Mouse (Mus musculus): ENCODE results near the gene Rnf208. TPM values are rescaled to one million over a fixed set of nuclear protein-coding genes. Genes with fewer than 3 reads are reported as not detected.
A peak's percentile ranks its signal among the peaks of the same experiment; 100 is the strongest.

Rnf208 gene
- polyA plus RNA-seq, 1 experiment from 2014 or later, result 176 TPM

DNA sequence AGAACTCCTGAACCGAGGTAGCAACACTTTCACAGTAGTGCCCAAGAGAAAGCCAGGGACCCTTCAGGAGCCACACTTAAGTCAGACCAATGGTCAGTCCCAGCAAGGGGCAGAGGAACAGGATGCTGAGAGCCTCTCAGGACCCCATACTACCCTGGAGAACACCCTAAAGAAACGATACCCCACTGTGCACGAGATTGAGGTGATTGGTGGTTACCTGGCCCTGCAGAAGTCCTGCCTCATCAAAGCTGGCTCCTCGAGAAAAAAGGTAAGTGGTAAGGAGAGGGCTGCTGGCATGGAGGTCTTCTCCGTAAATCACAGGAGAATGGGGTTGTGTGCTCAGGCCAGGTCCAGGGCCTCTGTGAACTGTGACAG, 22.2 kb downstream of the Rnf208 start:
- peaks cover under 1% of the 10 kb centered on the region; the same call in 1 of the 2 replicates for H3K36me3 ChIP-seq (ENCODE audit: control insufficient read depth, insufficient read depth, low read length)
- H3K9ac ChIP-seq (ENCODE audit: low read depth, low read length), result peak overlapping the region; percentile 81; the same call in 1 of the 2 replicates
- no peak overlapping the region for H3K27ac ChIP-seq (ENCODE audit: low read length)
- 76% methylated on average over 5 of the region's 5 CpGs for WGBS
- peak overlapping the region; percentile 100 for H3K4me2 ChIP-seq (ENCODE audit: low read length)
- H3K4me1 ChIP-seq (ENCODE audit: control insufficient read depth, insufficient read depth, low read length), result peaks cover 50% of the 10 kb centered on the region
- peaks cover 6% of the 10 kb centered on the region for H3K27me3 ChIP-seq (ENCODE audit: control insufficient read depth, insufficient read depth, low read depth, low read length)
- peak overlapping the region; percentile 85; the same call in 1 of the 2 replicates for H3K4me3 ChIP-seq (ENCODE audit: low read depth, low read length)
- H3K9me3 ChIP-seq (replicated peaks; ENCODE audit: control insufficient read depth, low read length, poor library complexity, severe bottlenecking), result no peaks in the 10 kb centered on the region
- ATAC-seq, result no peak

- peaks cover 50% of the 10 kb centered on the region for H3K4me1 ChIP-seq (ENCODE audit: control insufficient read depth, insufficient read depth, low read length)
- WGBS, result 67% methylated on average over 3 of the region's 3 CpGs
- H3K9ac ChIP-seq (ENCODE audit: low read depth, low read length), result peak overlapping the region; percentile 15; the same call in 1 of the 2 replicates
- peaks cover 6% of the 10 kb centered on the region for H3K27me3 ChIP-seq (ENCODE audit: control insufficient read depth, insufficient read depth, low read depth, low read length)
- H3K4me3 ChIP-seq (ENCODE audit: low read depth, low read length), result no peak overlapping the region
- ATAC-seq, result no peak
- no peak overlapping the region for H3K27ac ChIP-seq (ENCODE audit: low read length)
- H3K36me3 ChIP-seq (ENCODE audit: control insufficient read depth, insufficient read depth, low read length), result peaks cover 2% of the 10 kb centered on the region; the same call in 1 of the 2 replicates
- H3K9me3 ChIP-seq (replicated peaks; ENCODE audit: control insufficient read depth, low read length, poor library complexity, severe bottlenecking), result no peaks in the 10 kb centered on the region
- peak overlapping the region; percentile 100 for H3K4me2 ChIP-seq (ENCODE audit: low read length)
These were observed 22.8 kb downstream of the Rnf208 start for GRCm38 (mm10) chr2:25264851-25265250.

GRCm38 (mm10) chr2:25265897-25266656, 24.0 kb downstream of the Rnf208 start:
- 0 out of 2 replicates have a peak overlapping the region, but pooled peaks have one; percentile 0 for H3K4me3 ChIP-seq (ENCODE audit: low read depth, low read length)
- H3K27me3 ChIP-seq (ENCODE audit: control insufficient read depth, insufficient read depth, low read depth, low read length), result peaks cover 6% of the 10 kb centered on the region
- H3K9me3 ChIP-seq (replicated peaks; ENCODE audit: control insufficient read depth, low read length, poor library complexity, severe bottlenecking), result no peaks in the 10 kb centered on the region
- peaks cover 57% of the 10 kb centered on the region for H3K4me1 ChIP-seq (ENCODE audit: control insufficient read depth, insufficient read depth, low read length)
- ATAC-seq, result no peak
- H3K4me2 ChIP-seq (ENCODE audit: low read length), result peak overlapping the region; percentile 100
- peak overlapping the region; percentile 39 for H3K9ac ChIP-seq (ENCODE audit: low read depth, low read length)
- WGBS, result 61% methylated on average over 6 of the region's 6 CpGs
- peaks cover 5% of the 10 kb centered on the region; the same call in 1 of the 2 replicates for H3K36me3 ChIP-seq (ENCODE audit: control insufficient read depth, insufficient read depth, low read length)
- H3K27ac ChIP-seq (ENCODE audit: low read length), result no peak overlapping the region

DNA sequence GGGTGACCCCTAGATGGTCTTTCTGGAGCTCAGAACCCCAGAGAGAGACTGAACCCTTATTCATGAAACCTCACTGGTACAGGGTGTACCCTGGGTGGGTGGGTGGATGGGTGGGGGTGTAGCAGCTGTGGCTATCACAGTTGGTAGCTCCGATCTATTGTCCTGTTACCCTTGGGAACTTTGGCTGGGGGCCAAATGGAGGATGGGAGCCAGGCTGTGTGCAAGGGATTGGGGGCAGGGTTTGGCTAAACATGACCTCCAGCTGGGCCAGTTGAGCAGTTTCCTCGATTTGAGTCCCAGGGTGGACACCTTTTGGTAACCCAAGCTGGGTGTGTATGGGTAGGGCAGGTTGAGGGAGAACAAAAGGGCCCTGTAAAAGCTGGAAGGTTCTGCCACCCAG, 24.7 kb downstream of the Rnf208 start:
- no peaks in the 10 kb centered on the region for H3K9me3 ChIP-seq (replicated peaks; ENCODE audit: control insufficient read depth, low read length, poor library complexity, severe bottlenecking)
- peaks cover 62% of the 10 kb centered on the region for H3K4me1 ChIP-seq (ENCODE audit: control insufficient read depth, insufficient read depth, low read length)
- no peak overlapping the region for H3K4me3 ChIP-seq (ENCODE audit: low read depth, low read length)
- H3K27ac ChIP-seq (ENCODE audit: low read length), result no peak overlapping the region
- H3K36me3 ChIP-seq (ENCODE audit: control insufficient read depth, insufficient read depth, low read length), result peaks cover 5% of the 10 kb centered on the region; the same call in 1 of the 2 replicates
- WGBS, result 24% methylated on average over 2 of the region's 2 CpGs
- peak overlapping the region; percentile 21; the same call in 1 of the 2 replicates for H3K4me2 ChIP-seq (ENCODE audit: low read length)
- H3K9ac ChIP-seq (ENCODE audit: low read depth, low read length), result peak overlapping the region; percentile 39; the same call in 1 of the 2 replicates
- peaks cover 6% of the 10 kb centered on the region for H3K27me3 ChIP-seq (ENCODE audit: control insufficient read depth, insufficient read depth, low read depth, low read length)
- no peak for ATAC-seq

GRCm38 (mm10) chr2:25267241-25267640, 25.2 kb downstream of the Rnf208 start:
- peaks cover 5% of the 10 kb centered on the region; the same call in 1 of the 2 replicates for H3K36me3 ChIP-seq (ENCODE audit: control insufficient read depth, insufficient read depth, low read length)
- no peaks in the 10 kb centered on the region for H3K9me3 ChIP-seq (replicated peaks; ENCODE audit: control insufficient read depth, low read length, poor library complexity, severe bottlenecking)
- no peak overlapping the region for H3K27ac ChIP-seq (ENCODE audit: low read length)
- no peak overlapping the region for H3K4me3 ChIP-seq (ENCODE audit: low read depth, low read length)
- H3K9ac ChIP-seq (ENCODE audit: low read depth, low read length), result no peak overlapping the region; the same call in 1 of the 2 replicates
- peaks cover 6% of the 10 kb centered on the region for H3K27me3 ChIP-seq (ENCODE audit: control insufficient read depth, insufficient read depth, low read depth, low read length)
- H3K4me1 ChIP-seq (ENCODE audit: control insufficient read depth, insufficient read depth, low read length), result peaks cover 59% of the 10 kb centered on the region
- no peak for ATAC-seq
- no peak overlapping the region for H3K4me2 ChIP-seq (ENCODE audit: low read length)

- no peaks in the 10 kb centered on the region for H3K9me3 ChIP-seq (replicated peaks; ENCODE audit: control insufficient read depth, low read length, poor library complexity, severe bottlenecking)
- no peak overlapping the region for H3K27ac ChIP-seq (ENCODE audit: low read length)
- WGBS, result 73% methylated on average over 4 of the region's 4 CpGs
- no peak overlapping the region for H3K4me3 ChIP-seq (ENCODE audit: low read depth, low read length)
- H3K9ac ChIP-seq (ENCODE audit: low read depth, low read length), result no peak overlapping the region
- H3K4me2 ChIP-seq (ENCODE audit: low read length), result no peak overlapping the region
- peaks cover 5% of the 10 kb centered on the region; the same call in 1 of the 2 replicates for H3K36me3 ChIP-seq (ENCODE audit: control insufficient read depth, insufficient read depth, low read length)
- H3K4me1 ChIP-seq (ENCODE audit: control insufficient read depth, insufficient read depth, low read length), result peaks cover 59% of the 10 kb centered on the region
- H3K27me3 ChIP-seq (ENCODE audit: control insufficient read depth, insufficient read depth, low read depth, low read length), result peaks cover 6% of the 10 kb centered on the region
- ATAC-seq, result no peak
These were observed 25.8 kb downstream of the Rnf208 start for GRCm38 (mm10) chr2:25267746-25268309.

- peak within 1 kb of the TSS; percentile 89 for H3K4me3 ChIP-seq (ENCODE audit: low read depth, low read length)
- H3K36me3 ChIP-seq (ENCODE audit: control insufficient read depth, insufficient read depth, low read length), result peaks cover 22% of the 10 kb centered on the region
- H3K4me2 ChIP-seq (ENCODE audit: low read length), result peak within 1 kb of the TSS; percentile 99
- peaks cover 34% of the 10 kb centered on the region for H3K4me1 ChIP-seq (ENCODE audit: control insufficient read depth, insufficient read depth, low read length)
- ATAC-seq, result peak; percentile 94
- under 1% methylated on average over 55 of the region's 55 CpGs for WGBS
- peak within 1 kb of the TSS; percentile 94 for H3K9ac ChIP-seq (ENCODE audit: low read depth, low read length)
- peak within 1 kb of the TSS; percentile 73 for H3K27ac ChIP-seq (ENCODE audit: low read length)
- no peaks in the 10 kb centered on the region for H3K27me3 ChIP-seq (ENCODE audit: control insufficient read depth, insufficient read depth, low read depth, low read length)
- no peaks in the 10 kb centered on the region for H3K9me3 ChIP-seq (replicated peaks; ENCODE audit: control insufficient read depth, low read length, poor library complexity, severe bottlenecking)
These were observed 29.9 kb downstream of the Rnf208 start, which contains the start of the genes Ssna1 and Anapc2 for GRCm38 (mm10) chr2:25271827-25272511. Ssna1 (minus strand) TSS chr2:25272438. Anapc2 (plus strand) TSS chr2:25272478.

GRCm38 (mm10) chr2:25272515-25272914, 30.5 kb downstream of the Rnf208 start:
- Histone ChIP-seq H3K4me3 (ENCODE audit: low read depth, low read length) (peak overlapping the region; percentile 89), H3K36me3 (ENCODE audit: control insufficient read depth, insufficient read depth, low read length) (peaks cover 23% of the 10 kb centered on the region), H3K9ac (ENCODE audit: low read depth, low read length) (peak overlapping the region; percentile 94), H3K4me1 (ENCODE audit: control insufficient read depth, insufficient read depth, low read length) (peaks cover 29% of the 10 kb centered on the region), H3K27me3 (ENCODE audit: control insufficient read depth, insufficient read depth, low read depth, low read length) (no peaks in the 10 kb centered on the region), H3K9me3 (replicated peaks; ENCODE audit: control insufficient read depth, low read length, poor library complexity, severe bottlenecking) (no peaks in the 10 kb centered on the region), H3K27ac (ENCODE audit: low read length) (peak overlapping the region; percentile 73), H3K4me2 (ENCODE audit: low read length) (peak overlapping the region; percentile 99)
- ATAC-seq, result peak; percentile 72
- WGBS, result under 1% methylated on average over 29 of the region's 29 CpGs

All from midbrain, embryonic 16.5 days (tissue).